Mouse (Mus musculus): ENCODE data around the gene Secisbp2l. TPM values are rescaled to one million over a fixed set of nuclear protein-coding genes. Genes with fewer than 3 reads are reported as not detected.

Gene Secisbp2l
- polyA plus RNA-seq, 1 experiment, result 12.3 TPM

- Histone ChIP-seq H3K36me3 (ENCODE audit: control insufficient read depth, insufficient read depth, low read length) (no peaks in the 10 kb centered on the region), H3K4me1 (ENCODE audit: control insufficient read depth, insufficient read depth, insufficient read length, low read length) (peaks cover 16% of the 10 kb centered on the region), H3K27ac (ENCODE audit: insufficient read depth, low read depth, low read length) (no peak overlapping the region), H3K27me3 (ENCODE audit: control insufficient read depth, insufficient read depth, low read length) (0 out of 2 replicates have a peak, but pooled peaks cover 3% of the 10 kb centered on the region), H3K4me3 (ENCODE audit: low read depth, low read length) (no peak overlapping the region)
- no peak for TF ChIP-seq POLR2A (IDR thresholded peaks at IDR 0.05; ENCODE audit: low read depth, low read length)
- no peak for TF ChIP-seq CTCF (IDR thresholded peaks at IDR 0.05; ENCODE audit: extremely low read depth, insufficient read length, insufficient replicate concordance, low read depth, low read length)
- 56% methylated on average over 11 of the region's 11 CpGs for WGBS
Observed at GRCm38 (mm10) chr2:125792879-125793261, 10.2 kb upstream of the Secisbp2l start.

- H3K4me3 ChIP-seq (ENCODE audit: low read depth, low read length), result no peak overlapping the region
- 48% methylated on average over 2 of the region's 2 CpGs for WGBS
- 0 out of 2 replicates have a peak, but pooled peaks cover 3% of the 10 kb centered on the region for H3K27me3 ChIP-seq (ENCODE audit: control insufficient read depth, insufficient read depth, low read length)
- TF ChIP-seq POLR2A (IDR thresholded peaks at IDR 0.05; ENCODE audit: low read depth, low read length) (no peak), CTCF (IDR thresholded peaks at IDR 0.05; ENCODE audit: extremely low read depth, insufficient read length, insufficient replicate concordance, low read depth, low read length) (no peak)
- H3K27ac ChIP-seq (ENCODE audit: insufficient read depth, low read depth, low read length), result no peak overlapping the region
- peaks cover 20% of the 10 kb centered on the region for H3K4me1 ChIP-seq (ENCODE audit: control insufficient read depth, insufficient read depth, insufficient read length, low read length)
- H3K36me3 ChIP-seq (ENCODE audit: control insufficient read depth, insufficient read depth, low read length), result no peaks in the 10 kb centered on the region
Observed at GRCm38 (mm10) chr2:125792144-125792878, 9.6 kb upstream of the Secisbp2l start.

GRCm38 (mm10) chr2:125791485-125791885 is 8.8 kb upstream of the Secisbp2l start:
- H3K4me1 ChIP-seq (ENCODE audit: control insufficient read depth, insufficient read depth, insufficient read length, low read length), result peaks cover 21% of the 10 kb centered on the region
- no peak for TF ChIP-seq POLR2A (IDR thresholded peaks at IDR 0.05; ENCODE audit: low read depth, low read length)
- H3K36me3 ChIP-seq (ENCODE audit: control insufficient read depth, insufficient read depth, low read length), result no peaks in the 10 kb centered on the region
- H3K27me3 ChIP-seq (ENCODE audit: control insufficient read depth, insufficient read depth, low read length), result 0 out of 2 replicates have a peak, but pooled peaks cover 3% of the 10 kb centered on the region
- H3K4me3 ChIP-seq (ENCODE audit: low read depth, low read length), result no peak overlapping the region
- 70% methylated on average over 7 of the region's 7 CpGs for WGBS
- no peak overlapping the region for H3K27ac ChIP-seq (ENCODE audit: insufficient read depth, low read depth, low read length)

- H3K4me3 ChIP-seq (ENCODE audit: low read depth, low read length), result no peak overlapping the region
- H3K27ac ChIP-seq (ENCODE audit: insufficient read depth, low read depth, low read length), result no peak overlapping the region
- peaks cover 21% of the 10 kb centered on the region for H3K4me1 ChIP-seq (ENCODE audit: control insufficient read depth, insufficient read depth, insufficient read length, low read length)
- TF ChIP-seq CTCF (IDR thresholded peaks at IDR 0.05; ENCODE audit: extremely low read depth, insufficient read length, insufficient replicate concordance, low read depth, low read length) (no peak), POLR2A (IDR thresholded peaks at IDR 0.05; ENCODE audit: low read depth, low read length) (no peak)
- 0 out of 2 replicates have a peak, but pooled peaks cover 3% of the 10 kb centered on the region for H3K27me3 ChIP-seq (ENCODE audit: control insufficient read depth, insufficient read depth, low read length)
- H3K36me3 ChIP-seq (ENCODE audit: control insufficient read depth, insufficient read depth, low read length), result no peaks in the 10 kb centered on the region
- WGBS, result 93% methylated on average over 4 of the region's 4 CpGs
Observed at GRCm38 (mm10) chr2:125790242-125790641, 7.6 kb upstream of the Secisbp2l start.

GRCm38 (mm10) chr2:125789265-125789664 is 6.6 kb upstream of the Secisbp2l start:
- TF ChIP-seq CTCF (IDR thresholded peaks at IDR 0.05; ENCODE audit: extremely low read depth, insufficient read length, insufficient replicate concordance, low read depth, low read length), result no peak
- no peak for TF ChIP-seq POLR2A (IDR thresholded peaks at IDR 0.05; ENCODE audit: low read depth, low read length)
- WGBS, result 64% methylated on average over 5 of the region's 5 CpGs
- Histone ChIP-seq H3K27me3 (ENCODE audit: control insufficient read depth, insufficient read depth, low read length) (0 out of 2 replicates have a peak, but pooled peaks cover 3% of the 10 kb centered on the region), H3K4me3 (ENCODE audit: low read depth, low read length) (no peak overlapping the region), H3K4me1 (ENCODE audit: control insufficient read depth, insufficient read depth, insufficient read length, low read length) (peaks cover 25% of the 10 kb centered on the region), H3K36me3 (ENCODE audit: control insufficient read depth, insufficient read depth, low read length) (no peaks in the 10 kb centered on the region), H3K27ac (ENCODE audit: insufficient read depth, low read depth, low read length) (peak overlapping the region; percentile 49; the same call in 1 of the 2 replicates)

- peaks cover 27% of the 10 kb centered on the region for H3K4me1 ChIP-seq (ENCODE audit: control insufficient read depth, insufficient read depth, insufficient read length, low read length)
- 0 out of 2 replicates have a peak, but pooled peaks cover 1% of the 10 kb centered on the region for H3K27me3 ChIP-seq (ENCODE audit: control insufficient read depth, insufficient read depth, low read length)
- peak overlapping the region; percentile 49; the same call in 1 of the 2 replicates for H3K27ac ChIP-seq (ENCODE audit: insufficient read depth, low read depth, low read length)
- H3K4me3 ChIP-seq (ENCODE audit: low read depth, low read length), result no peak overlapping the region
- WGBS, result 14% methylated on average over 3 of the region's 3 CpGs
- TF ChIP-seq CTCF (IDR thresholded peaks at IDR 0.05; ENCODE audit: extremely low read depth, insufficient read length, insufficient replicate concordance, low read depth, low read length), result no peak
- no peak for TF ChIP-seq POLR2A (IDR thresholded peaks at IDR 0.05; ENCODE audit: low read depth, low read length)
- no peaks in the 10 kb centered on the region for H3K36me3 ChIP-seq (ENCODE audit: control insufficient read depth, insufficient read depth, low read length)
Observed at GRCm38 (mm10) chr2:125788785-125789184, 6.1 kb upstream of the Secisbp2l start.

- TF ChIP-seq POLR2A (IDR thresholded peaks at IDR 0.05; ENCODE audit: low read depth, low read length) (no peak), CTCF (IDR thresholded peaks at IDR 0.05; ENCODE audit: extremely low read depth, insufficient read length, insufficient replicate concordance, low read depth, low read length) (no peak)
- Histone ChIP-seq H3K36me3 (ENCODE audit: control insufficient read depth, insufficient read depth, low read length) (no peaks in the 10 kb centered on the region), H3K27ac (ENCODE audit: insufficient read depth, low read depth, low read length) (peak overlapping the region; percentile 60; the same call in 1 of the 2 replicates), H3K4me1 (ENCODE audit: control insufficient read depth, insufficient read depth, insufficient read length, low read length) (peaks cover 31% of the 10 kb centered on the region), H3K4me3 (ENCODE audit: low read depth, low read length) (no peak overlapping the region), H3K27me3 (ENCODE audit: control insufficient read depth, insufficient read depth, low read length) (no peaks in the 10 kb centered on the region)
Observed at GRCm38 (mm10) chr2:125788351-125788750, 5.7 kb upstream of the Secisbp2l start.

Data from small intestine, adult 2 months (tissue).